Mouse (Mus musculus) liver, embryonic 12.5 days (tissue): Measurements from ENCODE around the gene Exoc3l2. TPM values are rescaled to one million over a fixed set of nuclear protein-coding genes. Genes with fewer than 3 reads are reported as not detected.
"Not testable (repeated sequence)": the region's sequence is repeated elsewhere in the genome, so short reads cannot be mapped to it uniquely, and the experiment has no call there.

ENCODE experiments used
- ATAC-seq: fragments of 200-750 bp; cut with Nextera tagmentation; 2 replicates; pipeline ENCODE4 v1.8.0; 2017; ENCODE audit warnings: moderate number of reproducible peaks, mild to moderate bottlenecking, moderate library complexity
- H3K27ac ChIP-seq: fragments of 300-500 bp; sonication (generic); 2 replicates; pipeline ENCODE4 v1.5.1; 2016; ENCODE audit warnings: mild to moderate bottlenecking
- H3K27me3 ChIP-seq: fragments of 300-500 bp; sonication (generic); replicated peaks from 2 replicates; pipeline ENCODE4 v1.6.1; 2016; ENCODE audit warnings: mild to moderate bottlenecking, moderate library complexity
- H3K36me3 ChIP-seq: fragments of 300-500 bp; sonication (generic); 2 replicates; pipeline ENCODE4 v1.6.1; 2016; ENCODE audit warnings: mild to moderate bottlenecking, moderate library complexity
- H3K4me1 ChIP-seq: fragments of 300-500 bp; sonication (generic); 2 replicates; pipeline ENCODE4 v1.6.1; 2016
- H3K4me2 ChIP-seq: fragments of 300-500 bp; sonication (generic); 2 replicates; pipeline ENCODE4 v1.6.1; 2016; ENCODE audit warnings: mild to moderate bottlenecking, moderate library complexity
- H3K4me3 ChIP-seq: fragments of 300-500 bp; sonication (generic); 2 replicates; pipeline ENCODE4 v1.5.1; 2016; ENCODE audit warnings: mild to moderate bottlenecking, moderate library complexity
- H3K9ac ChIP-seq: fragments of 300-500 bp; sonication (generic); 2 replicates; pipeline ENCODE4 v1.6.1; 2016; ENCODE audit warnings: mild to moderate bottlenecking, moderate library complexity
- H3K9me3 ChIP-seq: fragments of 300-500 bp; sonication (generic); replicated peaks from 2 replicates; pipeline ENCODE4 v1.6.1; 2016; ENCODE audit warnings: mild to moderate bottlenecking, moderate library complexity
- WGBS: fragments of 180-500 bp; shearing (Covaris S2); methylation state at CpG from one replicate; pipeline ENCODE4 v1.1.7; 2016; ENCODE audit not compliant: insufficient replicate concordance; 5-methylcytosine and 5-hydroxymethylcytosine counted together
- polyA plus RNA-seq: library from polyadenylated mRNA; unstranded; fragments of >200 nt; fragmentation: Nextera tagmentation; extraction: Ambion mirVana; gene quantifications from 2 replicates; pipeline ENCODE4 v1.2.1, GENCODE M21; 2016

The Exoc3l2 gene
- polyA plus RNA-seq, 1 experiment from 2014 or later, result 3.6 TPM

- Histone ChIP-seq H3K4me1 (peaks cover 33% of the 10 kb centered on the region), H3K4me3 (peak overlapping the region; percentile 71), H3K9ac (peak overlapping the region; percentile 78), H3K27ac (peak overlapping the region; percentile 84), H3K4me2 (peak overlapping the region; percentile 99), H3K9me3 (no peaks in the 10 kb centered on the region), H3K27me3 (no peaks in the 10 kb centered on the region), H3K36me3 (peaks cover 6% of the 10 kb centered on the region)
- ATAC-seq, result peak; percentile 56
- 4% methylated on average over 15 of the region's 15 CpGs for WGBS
Measured at GRCm38 (mm10) chr7:19508924-19509568, 45.9 kb downstream of the Exoc3l2 start.

GRCm38 (mm10) chr7:19509786-19510185 lies 46.7 kb downstream of the Exoc3l2 start:
- peak overlapping the region; percentile 84; the same call in 1 of the 2 replicates for H3K27ac ChIP-seq
- H3K4me1 ChIP-seq, result peaks cover 33% of the 10 kb centered on the region

GRCm38 (mm10) chr7:19511934-19512333 lies 48.8 kb downstream of the Exoc3l2 start:
- 75% methylated on average over 6 of the region's 7 CpGs for WGBS
- H3K4me2 ChIP-seq, H3K36me3 ChIP-seq, ATAC-seq, H3K9ac ChIP-seq, H3K27ac ChIP-seq, H3K4me3 ChIP-seq, H3K9me3 ChIP-seq: not testable (repeated sequence)
- Histone ChIP-seq H3K27me3 (peaks cover 15% of the 10 kb centered on the region), H3K4me1 (peaks cover 25% of the 10 kb centered on the region)

More at GRCm38 (mm10) chr7:19509786-19510185, 46.7 kb downstream of the Exoc3l2 start:
- WGBS, result 86% methylated on average over 7 of the region's 7 CpGs
- peak overlapping the region; percentile 99 for H3K4me2 ChIP-seq
- H3K4me3 ChIP-seq, result peak overlapping the region; percentile 71
- H3K27me3 ChIP-seq, result no peaks in the 10 kb centered on the region
- peaks cover 6% of the 10 kb centered on the region for H3K36me3 ChIP-seq
- no peaks in the 10 kb centered on the region for H3K9me3 ChIP-seq
- H3K9ac ChIP-seq, result peak overlapping the region; percentile 78; the same call in 1 of the 2 replicates
- ATAC-seq, result no peak

GRCm38 (mm10) chr7:19512353-19512752 lies 49.2 kb downstream of the Exoc3l2 start:
- Histone ChIP-seq H3K4me2 (no peak overlapping the region), H3K9ac (no peak overlapping the region), H3K4me3 (no peak overlapping the region), H3K27me3 (peaks cover 19% of the 10 kb centered on the region), H3K36me3 (peaks cover 6% of the 10 kb centered on the region), H3K27ac (no peak overlapping the region), H3K4me1 (peaks cover 21% of the 10 kb centered on the region), H3K9me3 (no peaks in the 10 kb centered on the region)
- WGBS, result 64% methylated on average over 6 of the region's 6 CpGs
- ATAC-seq, result no peak

GRCm38 (mm10) chr7:19517652-19518365 lies 54.7 kb downstream of the Exoc3l2 start, which contains the start of gene Nkpd1:
Nkpd1 (plus strand) TSS chr7:19517838.
- no peak within 1 kb of the TSS for H3K4me3 ChIP-seq
- ATAC-seq, result no peak
- H3K4me1 ChIP-seq, result peaks cover 12% of the 10 kb centered on the region
- H3K27ac ChIP-seq, result no peak within 1 kb of the TSS
- H3K27me3 ChIP-seq, result peaks cover 74% of the 10 kb centered on the region
- H3K4me2 ChIP-seq, result peak within 1 kb of the TSS; percentile 39
- 4% methylated on average over 24 of the region's 29 CpGs for WGBS
- H3K9ac ChIP-seq, result no peak within 1 kb of the TSS
- H3K36me3 ChIP-seq, result no peaks in the 10 kb centered on the region
- no peaks in the 10 kb centered on the region for H3K9me3 ChIP-seq

GRCm38 (mm10) chr7:19520032-19520431 lies 56.9 kb downstream of the Exoc3l2 start:
- Histone ChIP-seq H3K27me3 (peaks cover 96% of the 10 kb centered on the region), H3K4me2 (peak overlapping the region; percentile 63), H3K4me1 (peaks cover 30% of the 10 kb centered on the region), H3K36me3 (no peaks in the 10 kb centered on the region), H3K27ac (no peak overlapping the region), H3K9me3 (no peaks in the 10 kb centered on the region), H3K4me3 (peak overlapping the region; percentile 33), H3K9ac (peak overlapping the region; percentile 36; the same call in 1 of the 2 replicates)
- ATAC-seq, result no peak
- under 1% methylated on average over 23 of the region's 23 CpGs for WGBS

GRCm38 (mm10) chr7:19523017-19523756 lies 60.1 kb downstream of the Exoc3l2 start:
- Histone ChIP-seq H3K4me1 (peaks cover 30% of the 10 kb centered on the region), H3K4me2 (peak overlapping the region; percentile 67), H3K27ac (no peak overlapping the region), H3K9ac (no peak overlapping the region), H3K36me3 (no peaks in the 10 kb centered on the region), H3K9me3 (no peaks in the 10 kb centered on the region), H3K4me3 (peak overlapping the region; percentile 40), H3K27me3 (peaks cover 80% of the 10 kb centered on the region)
- ATAC-seq, result no peak
- 15% methylated on average over 72 of the region's 72 CpGs for WGBS

- 0 out of 2 replicates have a peak, but pooled peaks have one; percentile 19 for ATAC-seq
- Histone ChIP-seq H3K4me1 (peaks cover 30% of the 10 kb centered on the region), H3K4me3 (peak overlapping the region; percentile 40), H3K9ac (no peak overlapping the region), H3K27me3 (peaks cover 73% of the 10 kb centered on the region), H3K36me3 (peaks cover under 1% of the 10 kb centered on the region), H3K9me3 (no peaks in the 10 kb centered on the region), H3K4me2 (peak overlapping the region; percentile 67), H3K27ac (no peak overlapping the region)
- WGBS, result 2% methylated on average over 64 of the region's 64 CpGs
Measured at GRCm38 (mm10) chr7:19523757-19524419, 60.8 kb downstream of the Exoc3l2 start.

- 22% methylated on average over 24 of the region's 24 CpGs for WGBS
- Histone ChIP-seq H3K27ac (no peak overlapping the region), H3K4me3 (peak overlapping the region; percentile 40), H3K36me3 (peaks cover 7% of the 10 kb centered on the region), H3K9ac (no peak overlapping the region), H3K27me3 (peaks cover 66% of the 10 kb centered on the region), H3K4me2 (peak overlapping the region; percentile 67), H3K4me1 (peaks cover 29% of the 10 kb centered on the region), H3K9me3 (no peaks in the 10 kb centered on the region)
- 0 out of 2 replicates have a peak, but pooled peaks have one; percentile 8 for ATAC-seq
Measured at GRCm38 (mm10) chr7:19524420-19525104, 61.4 kb downstream of the Exoc3l2 start.

GRCm38 (mm10) chr7:19525105-19525481 lies 62.0 kb downstream of the Exoc3l2 start:
- no peak for ATAC-seq
- peaks cover 24% of the 10 kb centered on the region for H3K4me1 ChIP-seq
- H3K9me3 ChIP-seq, result no peaks in the 10 kb centered on the region
- no peak overlapping the region for H3K4me2 ChIP-seq
- H3K9ac ChIP-seq, result no peak overlapping the region
- peaks cover 13% of the 10 kb centered on the region for H3K36me3 ChIP-seq
- WGBS, result 57% methylated on average over 2 of the region's 2 CpGs
- no peak overlapping the region for H3K27ac ChIP-seq
- H3K4me3 ChIP-seq, result no peak overlapping the region
- H3K27me3 ChIP-seq, result peaks cover 61% of the 10 kb centered on the region

GRCm38 (mm10) chr7:19531077-19531476 lies 67.9 kb downstream of the Exoc3l2 start:
- H3K4me3 ChIP-seq, result no peak overlapping the region
- peaks cover 1% of the 10 kb centered on the region for H3K27me3 ChIP-seq
- 82% methylated on average over 10 of the region's 10 CpGs for WGBS
- no peak overlapping the region for H3K27ac ChIP-seq
- peaks cover 72% of the 10 kb centered on the region for H3K36me3 ChIP-seq
- H3K4me2 ChIP-seq, result no peak overlapping the region
- no peak for ATAC-seq
- no peaks in the 10 kb centered on the region for H3K9me3 ChIP-seq
- no peak overlapping the region for H3K9ac ChIP-seq
- H3K4me1 ChIP-seq, result no peaks in the 10 kb centered on the region
